Mouse (Mus musculus): ENCODE measurements around the gene Gm21409.
"Not testable (repeated sequence)": the region's sequence is repeated elsewhere in the genome, so short reads cannot be mapped to it uniquely, and the experiment has no call there.

Gm21409 gene

GRCm38 (mm10) chrY:84746385-84746784 is at the start of gene Gm21409:
Gene Gm21409, plus strand, starts transcription at chrY:84746685.
- not testable (repeated sequence) for DNase-seq

Data from lung, postnatal 36 days (tissue).